Mouse (Mus musculus) 3134 (cell line): ENCODE results near the gene Usp17la.
"Not testable (repeated sequence)": the region's sequence is repeated elsewhere in the genome, so short reads cannot be mapped to it uniquely, and the experiment has no call there.

Experiments
- DNase-seq: peaks from one replicate; pipeline ENCODE4 v3.0.0-alpha.2; 2011; ENCODE audit warnings: low spot score; ENCODE audit not compliant: insufficient read length; ENCODE audit errors: extremely low read depth

Usp17la gene

GRCm38 (mm10) chr7:104856709-104857108, at the start of gene Usp17la:
TSS of gene Usp17la (plus strand) at chr7:104857009.
- not testable (repeated sequence) for DNase-seq

GRCm38 (mm10) chr7:104810335-104810734, 46.5 kb upstream of the Usp17la start:
- not testable (repeated sequence) for DNase-seq

GRCm38 (mm10) chr7:104842503-104842902, 14.3 kb upstream of the Usp17la start, which contains the start of gene Usp17lb:
TSS of gene Usp17lb (minus strand) at chr7:104842603.
- no peak for DNase-seq

- DNase-seq, result peak; percentile 29
Observed at GRCm38 (mm10) chr7:104843731-104844287, 13.0 kb upstream of the Usp17la start.

GRCm38 (mm10) chr7:104851546-104851945, 5.3 kb upstream of the Usp17la start:
- peak; percentile 20 for DNase-seq

- no peak for DNase-seq
Observed at GRCm38 (mm10) chr7:104855248-104855750, 1.5 kb upstream of the Usp17la start.

GRCm38 (mm10) chr7:104857683-104858082, 874 bp downstream of the Usp17la start:
- DNase-seq, result peak; percentile 14

GRCm38 (mm10) chr7:104861381-104861780, 4.6 kb downstream of the Usp17la start:
- peak; percentile 46 for DNase-seq

- DNase-seq, result no peak
Observed at GRCm38 (mm10) chr7:104877731-104878130, 20.9 kb downstream of the Usp17la start, which contains the start of gene Olfr665. TSS of gene Olfr665 (plus strand) at chr7:104878031.

- DNase-seq, result no peak
Observed at GRCm38 (mm10) chr7:104895852-104896251, 39.0 kb downstream of the Usp17la start, which contains the start of gene Olfr666. TSS of gene Olfr666 (minus strand) at chr7:104895952.
